In the genomic region with DNA sequence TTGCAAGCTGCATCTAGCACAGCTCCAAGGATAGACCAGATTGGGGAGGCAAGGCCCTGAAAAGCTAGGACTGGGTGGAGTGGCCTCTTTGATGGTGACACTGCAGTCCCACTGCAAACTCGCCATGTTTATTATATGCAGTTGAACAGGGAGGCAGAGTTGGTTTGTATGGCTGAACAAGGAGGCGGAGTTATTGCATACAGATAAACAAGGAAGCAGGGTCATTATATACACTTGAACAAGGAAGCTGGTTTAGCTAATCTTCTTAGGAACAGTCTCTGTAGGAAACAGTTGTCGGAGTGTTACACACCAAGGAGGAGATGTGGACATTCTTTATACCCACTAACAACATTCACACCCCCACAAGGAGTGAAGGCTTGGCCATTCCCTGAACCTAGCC, we compare ENCODE assay signal across 21 mouse cellular contexts.
DNase-seq lines count a peak whose midpoint lies in the region; ATAC-seq and TF ChIP-seq lines count a peak whose summit lies in the region.
"Had no signal": no experiment of that assay in that cellular context is flagged by ENCODE, and none has a peak within 500 bp of the region (broad histone marks: within the 10 kb centered on the region; RNA-seq: fewer than 3 reads in every experiment).

No protein-coding gene starts in this region.

- peaks cover 3% of the 10 kb centered on the region; the same call in 1 of the 2 replicates for H3K36me3 ChIP-seq in hindbrain, embryonic 10.5 days
- H3K36me3 ChIP-seq in hindbrain, embryonic 16.5 days (ENCODE audit: control insufficient read depth, insufficient read depth, low read length), result no peaks in the 10 kb centered on the region
- no peaks in the 10 kb centered on the region for H3K36me3 ChIP-seq in lung, postnatal 0 days (ENCODE audit: insufficient read depth, low read length)
- H3K36me3 ChIP-seq in embryonic facial prominence, embryonic 12.5 days, result no peaks in the 10 kb centered on the region
- no peaks in the 10 kb centered on the region; the same call in 1 of the 2 replicates for H3K36me3 ChIP-seq in limb, embryonic 12.5 days
- H3K36me3 ChIP-seq: midbrain, embryonic 15.5 days had no signal

- no peak for TF ChIP-seq EP300 in lung, postnatal 0 days (IDR thresholded peaks at IDR 0.05)

- H3K9ac ChIP-seq in hindbrain, embryonic 16.5 days (ENCODE audit: low read depth, low read length), result no peak overlapping the region
- no peak overlapping the region for H3K9ac ChIP-seq in lung, postnatal 0 days (replicated peaks; ENCODE audit: low read depth)
- no peak overlapping the region for H3K9ac ChIP-seq in embryonic facial prominence, embryonic 12.5 days
- no peak overlapping the region for H3K9ac ChIP-seq in limb, embryonic 12.5 days (replicated peaks)
- H3K9ac ChIP-seq: midbrain, embryonic 15.5 days had no signal

- peak overlapping the region; percentile 50; the same call in 1 of the 2 replicates for H3K27ac ChIP-seq in hindbrain, embryonic 10.5 days
- no peak overlapping the region for H3K27ac ChIP-seq in hindbrain, embryonic 16.5 days (ENCODE audit: low read depth, low read length)
- H3K27ac ChIP-seq in lung, postnatal 0 days (ENCODE audit: low read length), result no peak overlapping the region
- H3K27ac ChIP-seq in embryonic facial prominence, embryonic 12.5 days, result peak overlapping the region; percentile 75; the same call in 1 of the 2 replicates
- H3K27ac ChIP-seq in limb, embryonic 12.5 days, result no peak overlapping the region
- H3K27ac ChIP-seq: gastrocnemius, adult 2 months; hindbrain, postnatal 0 days; macrophage; midbrain, embryonic 15.5 days had no signal

- H3K27me3 ChIP-seq in hindbrain, embryonic 10.5 days (ENCODE audit: insufficient read depth, poor library complexity, severe bottlenecking), result no peaks in the 10 kb centered on the region
- no peaks in the 10 kb centered on the region for H3K27me3 ChIP-seq in hindbrain, embryonic 16.5 days (replicated peaks; ENCODE audit: control insufficient read depth, insufficient read depth, low read length)
- H3K27me3 ChIP-seq in lung, postnatal 0 days (replicated peaks; ENCODE audit: insufficient read depth, low read length), result no peaks in the 10 kb centered on the region
- no peaks in the 10 kb centered on the region for H3K27me3 ChIP-seq in embryonic facial prominence, embryonic 12.5 days
- H3K27me3 ChIP-seq in limb, embryonic 12.5 days, result no peaks in the 10 kb centered on the region
- H3K27me3 ChIP-seq: midbrain, embryonic 15.5 days had no signal

- no peak overlapping the region for H3K4me2 ChIP-seq in hindbrain, embryonic 16.5 days (ENCODE audit: low read length)
- H3K4me2 ChIP-seq in lung, postnatal 0 days (replicated peaks; ENCODE audit: low read depth, low read length), result no peak overlapping the region
- no peak overlapping the region for H3K4me2 ChIP-seq in embryonic facial prominence, embryonic 12.5 days (replicated peaks)
- no peak overlapping the region for H3K4me2 ChIP-seq in limb, embryonic 12.5 days
- H3K4me2 ChIP-seq: liver, embryonic 11.5 days; midbrain, embryonic 15.5 days had no signal

- H3K4me1 ChIP-seq in hindbrain, embryonic 10.5 days (replicated peaks), result peaks cover 22% of the 10 kb centered on the region
- H3K4me1 ChIP-seq in hindbrain, embryonic 16.5 days (ENCODE audit: control insufficient read depth, insufficient read depth, low read depth, low read length), result no peaks in the 10 kb centered on the region
- no peaks in the 10 kb centered on the region for H3K4me1 ChIP-seq in lung, postnatal 0 days (ENCODE audit: insufficient read depth, low read depth, low read length)
- H3K4me1 ChIP-seq in embryonic facial prominence, embryonic 12.5 days, result peaks cover 18% of the 10 kb centered on the region
- peaks cover 8% of the 10 kb centered on the region; the same call in 1 of the 2 replicates for H3K4me1 ChIP-seq in limb, embryonic 12.5 days (replicated peaks)

- no peak for ATAC-seq in hindbrain, embryonic 16.5 days
- peak; percentile 37; the same call in 1 of the 2 replicates for ATAC-seq in lung, postnatal 0 days
- ATAC-seq in embryonic facial prominence, embryonic 12.5 days (ENCODE audit: insufficient number of reproducible peaks, insufficient read depth, low FRiP score, low TSS enrichment), result no peak
- ATAC-seq in limb, embryonic 12.5 days (ENCODE audit: insufficient number of reproducible peaks, insufficient read depth, low FRiP score, low TSS enrichment, low read depth), result 0 out of 2 replicates have a peak, but pooled peaks have one; percentile 15
- ATAC-seq: hindbrain, postnatal 0 days; midbrain, embryonic 15.5 days had no signal

- 0 out of 2 replicates have a peak, but pooled peaks cover 6% of the 10 kb centered on the region for H3K9me3 ChIP-seq in hindbrain, embryonic 10.5 days
- H3K9me3 ChIP-seq in hindbrain, embryonic 16.5 days (ENCODE audit: control insufficient read depth, low read length), result no peaks in the 10 kb centered on the region
- no peaks in the 10 kb centered on the region for H3K9me3 ChIP-seq in lung, postnatal 0 days (ENCODE audit: low read length)
- no peaks in the 10 kb centered on the region for H3K9me3 ChIP-seq in embryonic facial prominence, embryonic 12.5 days
- peaks cover 7% of the 10 kb centered on the region; the same call in 1 of the 2 replicates for H3K9me3 ChIP-seq in limb, embryonic 12.5 days
- H3K9me3 ChIP-seq: midbrain, embryonic 15.5 days had no signal

- WGBS in hindbrain, embryonic 10.5 days, result 88% methylated on average over 3 of the region's 3 CpGs
- WGBS in hindbrain, embryonic 16.5 days, result 88% methylated on average over 3 of the region's 3 CpGs
- WGBS in lung, postnatal 0 days, result 65% methylated on average over 3 of the region's 3 CpGs
- WGBS in embryonic facial prominence, embryonic 12.5 days, result 96% methylated on average over 3 of the region's 3 CpGs
- 90% methylated on average over 3 of the region's 3 CpGs for WGBS in limb, embryonic 12.5 days

- no peak overlapping the region for H3K4me3 ChIP-seq in hindbrain, embryonic 10.5 days
- no peak overlapping the region for H3K4me3 ChIP-seq in hindbrain, embryonic 16.5 days (ENCODE audit: low read length)
- no peak overlapping the region for H3K4me3 ChIP-seq in lung, postnatal 0 days (ENCODE audit: low read depth, low read length)
- no peak overlapping the region for H3K4me3 ChIP-seq in embryonic facial prominence, embryonic 12.5 days
- no peak overlapping the region for H3K4me3 ChIP-seq in limb, embryonic 12.5 days (replicated peaks)
- H3K4me3 ChIP-seq: gastrocnemius, adult 2 months; midbrain, embryonic 15.5 days had no signal

- no peak for DNase-seq in hindbrain, embryonic 10.5 days (ENCODE audit: low spot score)
- DNase-seq in lung, postnatal 0 days (ENCODE audit: low spot score), result peak; percentile 24
- no peak for DNase-seq in lung, postnatal 25 days (ENCODE audit: low spot score)
- no peak for DNase-seq in cerebellum, adult 11 months
- DNase-seq in layer of hippocampus, adult 18-20 months (ENCODE audit: low spot score in 2 of 2), result no peak
- DNase-seq: adrenal gland, adult 2 months; cerebellum, adult 9-11 months; gastrocnemius, adult 2 months; heart, postnatal 36 days; kidney, adult 9 months; layer of hippocampus, postnatal 36 days; lung, adult 18-20 months; right cerebral cortex, postnatal 14 days; thymus, postnatal 36 days had no signal

- no peak for TF ChIP-seq CTCF in lung, postnatal 0 days (IDR thresholded peaks at IDR 0.05)

Comparison
In these comparisons a context has a peak if more than half of its experiments do, and no peak if none do; other contexts are left out.
1. H3K27ac ChIP-seq: peak in hindbrain, embryonic 10.5 days (single experiment) and embryonic facial prominence, embryonic 12.5 days (single experiment); none in hindbrain, embryonic 16.5 days (single experiment), lung, postnatal 0 days (single experiment) and limb, embryonic 12.5 days (single experiment).
2. ATAC-seq: peak in lung, postnatal 0 days (single experiment) and limb, embryonic 12.5 days (single experiment); none in hindbrain, embryonic 16.5 days (single experiment) and embryonic facial prominence, embryonic 12.5 days (single experiment).